In the genomic region with DNA sequence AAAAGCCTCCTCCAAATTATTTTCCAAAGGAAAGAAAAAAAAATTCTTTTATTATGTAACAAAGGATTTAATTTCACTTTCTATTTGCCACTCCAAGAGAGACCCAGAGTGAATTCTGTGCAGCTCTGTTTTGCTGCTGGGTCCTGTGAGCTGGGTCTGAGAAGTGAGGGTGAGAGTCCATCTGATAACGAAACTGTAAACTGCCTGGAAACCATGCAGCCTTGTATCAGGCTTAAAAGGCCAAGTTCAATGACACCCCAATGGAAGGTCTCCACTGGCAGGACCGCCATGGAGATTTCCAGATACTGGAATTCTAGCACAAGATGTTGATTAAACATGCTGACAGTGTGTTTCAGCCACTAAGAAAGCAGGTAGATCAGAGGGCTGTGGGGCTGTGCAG, we compare ENCODE assay signal across 27 mouse cellular contexts. TPM values are rescaled to one million over a fixed set of nuclear protein-coding genes. Genes with fewer than 3 reads are reported as not detected.
DNase-seq lines count a peak whose midpoint lies in the region; ATAC-seq lines count a peak whose summit lies in the region.
"Had no signal": no experiment of that assay in that cellular context is flagged by ENCODE, and none has a peak within 500 bp of the region (broad histone marks: within the 10 kb centered on the region; RNA-seq: fewer than 3 reads in every experiment).

No protein-coding gene starts in this region.

- no peaks in the 10 kb centered on the region for H3K9me3 ChIP-seq in heart, embryonic 13.5 days
- H3K9me3 ChIP-seq in liver, embryonic 16.5 days (replicated peaks; ENCODE audit: control insufficient read depth, low read length): no peaks in the 10 kb centered on the region
- no peaks in the 10 kb centered on the region for H3K9me3 ChIP-seq in liver, embryonic 12.5 days (replicated peaks)
- no peaks in the 10 kb centered on the region for H3K9me3 ChIP-seq in forebrain, embryonic 16.5 days (ENCODE audit: control insufficient read depth, low read length)
- no peaks in the 10 kb centered on the region for H3K9me3 ChIP-seq in midbrain, embryonic 15.5 days
- H3K9me3 ChIP-seq: embryonic facial prominence, embryonic 12.5 days; limb, embryonic 13.5 days; midbrain, embryonic 12.5 days had no signal

- ATAC-seq in heart, embryonic 13.5 days (ENCODE audit: extremely low read depth, insufficient number of reproducible peaks, low FRiP score, low TSS enrichment): no peak
- peak; percentile 67 for ATAC-seq in liver, embryonic 16.5 days (ENCODE audit: low read depth)
- ATAC-seq in liver, embryonic 12.5 days: no peak
- no peak for ATAC-seq in forebrain, embryonic 16.5 days
- no peak for ATAC-seq in midbrain, embryonic 15.5 days (replicated peaks)

- no peak overlapping the region for H3K4me3 ChIP-seq in heart, embryonic 13.5 days
- no peak overlapping the region for H3K4me3 ChIP-seq in liver, embryonic 16.5 days (ENCODE audit: low read depth, low read length)
- H3K4me3 ChIP-seq in liver, embryonic 12.5 days: no peak overlapping the region
- no peak overlapping the region for H3K4me3 ChIP-seq in forebrain, embryonic 16.5 days (replicated peaks; ENCODE audit: low read length)
- H3K4me3 ChIP-seq in midbrain, embryonic 15.5 days: no peak overlapping the region
- H3K4me3 ChIP-seq: embryonic facial prominence, embryonic 12.5 days; limb, embryonic 13.5 days; midbrain, embryonic 12.5 days had no signal

- no peaks in the 10 kb centered on the region for H3K27me3 ChIP-seq in heart, embryonic 13.5 days (replicated peaks)
- H3K27me3 ChIP-seq in liver, embryonic 16.5 days (ENCODE audit: control insufficient read depth, insufficient read depth, low read depth, low read length): no peaks in the 10 kb centered on the region
- H3K27me3 ChIP-seq in liver, embryonic 12.5 days (replicated peaks): no peaks in the 10 kb centered on the region
- no peaks in the 10 kb centered on the region for H3K27me3 ChIP-seq in forebrain, embryonic 16.5 days (replicated peaks; ENCODE audit: control insufficient read depth, insufficient read depth, low read length)
- H3K27me3 ChIP-seq in midbrain, embryonic 15.5 days (replicated peaks): no peaks in the 10 kb centered on the region
- H3K27me3 ChIP-seq: embryonic facial prominence, embryonic 12.5 days; limb, embryonic 13.5 days; midbrain, embryonic 12.5 days had no signal

- DNase-seq in heart, adult 8-10 months (ENCODE audit: low spot score): no peak
- no peak for DNase-seq in cerebellum, adult 11 months
- no peak for DNase-seq in layer of hippocampus, adult 9-11 months
- DNase-seq: adrenal gland, adult 8-10 months; cerebellum, adult 8-10 months; lung, postnatal 4 days; spleen, adult 18-20 months; thymus, adult 18-20 months had no signal

- 0 out of 2 replicates have a peak, but pooled peaks cover 4% of the 10 kb centered on the region for H3K36me3 ChIP-seq in heart, embryonic 13.5 days
- no peaks in the 10 kb centered on the region for H3K36me3 ChIP-seq in liver, embryonic 16.5 days (ENCODE audit: control insufficient read depth, insufficient read depth)
- H3K36me3 ChIP-seq in liver, embryonic 12.5 days: peaks cover 20% of the 10 kb centered on the region
- no peaks in the 10 kb centered on the region for H3K36me3 ChIP-seq in forebrain, embryonic 16.5 days (ENCODE audit: control insufficient read depth, insufficient read depth)
- no peaks in the 10 kb centered on the region for H3K36me3 ChIP-seq in midbrain, embryonic 15.5 days (replicated peaks)
- H3K36me3 ChIP-seq: embryonic facial prominence, embryonic 12.5 days had no signal

- H3K4me1 ChIP-seq in heart, embryonic 13.5 days: peaks cover 49% of the 10 kb centered on the region
- H3K4me1 ChIP-seq in liver, embryonic 16.5 days (ENCODE audit: control insufficient read depth, low read depth, low read length): no peaks in the 10 kb centered on the region; the same call in 1 of the 2 replicates
- H3K4me1 ChIP-seq in liver, embryonic 12.5 days: no peaks in the 10 kb centered on the region
- H3K4me1 ChIP-seq in forebrain, embryonic 16.5 days (replicated peaks; ENCODE audit: control insufficient read depth, insufficient read depth, low read length): peaks cover 32% of the 10 kb centered on the region
- peaks cover 40% of the 10 kb centered on the region for H3K4me1 ChIP-seq in midbrain, embryonic 15.5 days

- WGBS in heart, embryonic 13.5 days: 74% methylated on average over 2 of the region's 2 CpGs
- 57% methylated on average over 2 of the region's 2 CpGs for WGBS in liver, embryonic 16.5 days (ENCODE audit: insufficient replicate concordance)
- WGBS in liver, embryonic 12.5 days (ENCODE audit: insufficient replicate concordance): 82% methylated on average over 2 of the region's 2 CpGs
- 61% methylated on average over 2 of the region's 2 CpGs for WGBS in forebrain, embryonic 16.5 days
- 62% methylated on average over 2 of the region's 2 CpGs for WGBS in midbrain, embryonic 15.5 days

- no peak overlapping the region for H3K9ac ChIP-seq in heart, embryonic 13.5 days
- no peak overlapping the region for H3K9ac ChIP-seq in liver, embryonic 16.5 days (ENCODE audit: low read depth, low read length)
- H3K9ac ChIP-seq in liver, embryonic 12.5 days: no peak overlapping the region
- H3K9ac ChIP-seq in forebrain, embryonic 16.5 days (replicated peaks; ENCODE audit: low read depth, low read length): no peak overlapping the region
- H3K9ac ChIP-seq in midbrain, embryonic 15.5 days: no peak overlapping the region
- H3K9ac ChIP-seq: embryonic facial prominence, embryonic 12.5 days; limb, embryonic 13.5 days; lung, embryonic 14.5 days; midbrain, embryonic 12.5 days had no signal

- H3K4me2 ChIP-seq in heart, embryonic 13.5 days: no peak overlapping the region
- H3K4me2 ChIP-seq in liver, embryonic 16.5 days (ENCODE audit: low read depth, low read length): no peak overlapping the region
- H3K4me2 ChIP-seq in liver, embryonic 12.5 days: no peak overlapping the region
- H3K4me2 ChIP-seq in forebrain, embryonic 16.5 days (ENCODE audit: low read length): no peak overlapping the region
- no peak overlapping the region for H3K4me2 ChIP-seq in midbrain, embryonic 15.5 days
- H3K4me2 ChIP-seq: embryonic facial prominence, embryonic 12.5 days; limb, embryonic 13.5 days; lung, embryonic 14.5 days; midbrain, embryonic 12.5 days had no signal

- peak overlapping the region; percentile 79; the same call in 1 of the 2 replicates for H3K27ac ChIP-seq in heart, embryonic 13.5 days (replicated peaks)
- no peak overlapping the region for H3K27ac ChIP-seq in liver, embryonic 16.5 days (ENCODE audit: low read length)
- no peak overlapping the region for H3K27ac ChIP-seq in liver, embryonic 12.5 days
- H3K27ac ChIP-seq in forebrain, embryonic 16.5 days (ENCODE audit: low read length): peak overlapping the region; percentile 62
- H3K27ac ChIP-seq in midbrain, embryonic 15.5 days: peak overlapping the region; percentile 66
- H3K27ac ChIP-seq: embryonic facial prominence, embryonic 12.5 days; limb, embryonic 13.5 days; midbrain, embryonic 12.5 days had no signal

RNA-seq across cellular contexts. Expression of a gene that starts 33.6 kb away (rescaled TPM):
- polyA plus RNA-seq in heart, embryonic 13.5 days (2015; fragmentation: Nextera tagmentation; extraction: Ambion mirVana): 63.6 and 64.9 TPM in 2 replicates
- 10 to 100 TPM; 50.2 to 61.7 (median 59.9) TPM for total RNA-seq in heart, adult 8-10 months (2022)
- 26.0 and 28.0 TPM in 2 replicates for polyA plus RNA-seq in liver, embryonic 16.5 days (2015; fragmentation: Nextera tagmentation; extraction: Ambion mirVana)
- 41.6 and 41.8 TPM in 2 replicates for polyA plus RNA-seq in liver, embryonic 12.5 days (2016; fragmentation: Nextera tagmentation; extraction: Ambion mirVana)
- polyA plus RNA-seq in forebrain, embryonic 16.5 days (2015; fragmentation: Nextera tagmentation; extraction: Ambion mirVana): 55.1 and 57.4 TPM in 2 replicates
- 47.0 and 50.7 TPM in 2 replicates for polyA plus RNA-seq in midbrain, embryonic 15.5 days (2015; fragmentation: Nextera tagmentation; extraction: Ambion mirVana)

RNA-seq across cellular contexts. Expression of a gene that starts 48.0 kb away (rescaled TPM):
- polyA plus RNA-seq in heart, embryonic 13.5 days (2015; fragmentation: Nextera tagmentation; extraction: Ambion mirVana): not detected in 2 replicates
- total RNA-seq in heart, adult 8-10 months (2022): not detected
- polyA plus RNA-seq in liver, embryonic 16.5 days (2015; fragmentation: Nextera tagmentation; extraction: Ambion mirVana): not detected in 2 replicates
- polyA plus RNA-seq in liver, embryonic 12.5 days (2016; fragmentation: Nextera tagmentation; extraction: Ambion mirVana): not detected in 2 replicates
- polyA plus RNA-seq in forebrain, embryonic 16.5 days (2015; fragmentation: Nextera tagmentation; extraction: Ambion mirVana): not detected in 2 replicates
- not detected in 2 replicates for polyA plus RNA-seq in midbrain, embryonic 15.5 days (2015; fragmentation: Nextera tagmentation; extraction: Ambion mirVana)
- total RNA-seq: common myeloid progenitor, adult 5-6 weeks; ES-E14; granulocyte monocyte progenitor cell, adult 5-6 weeks; layer of hippocampus, adult 18-20 months; left cerebral cortex, postnatal 10 days had no signal
- polyA plus RNA-seq: embryonic facial prominence, embryonic 12.5 days; heart, embryonic 16.5 days; kidney, embryonic 16.5 days; limb, embryonic 13.5 days; lung, embryonic 14.5 days; midbrain, embryonic 12.5 days; neural tube, embryonic 11.5 days; stomach, embryonic 14.5 days; urinary bladder, adult 2 months had no signal

Comparison
In these comparisons a context has a peak if more than half of its experiments do, and no peak if none do; other contexts are left out.
1. H3K27ac ChIP-seq: peak in heart, embryonic 13.5 days (single experiment), forebrain, embryonic 16.5 days (single experiment) and midbrain, embryonic 15.5 days (single experiment); none in liver, embryonic 16.5 days (single experiment) and liver, embryonic 12.5 days (single experiment).